Mouse (Mus musculus) liver, adult 2 months (tissue): ENCODE results near the gene Spdye4c. TPM values are rescaled to one million over a fixed set of nuclear protein-coding genes. Genes with fewer than 3 reads are reported as not detected.

Source experiments
- DNase-seq: peaks from one replicate; pipeline ENCODE4 v3.0.0-alpha.2; 2011; ENCODE audit warnings: low read depth, low spot score; ENCODE audit errors: extremely low read depth
- H3K27ac ChIP-seq: fragments of 200-500 bp; replicated peaks from 2 replicates; pipeline ENCODE4 v1.5.1; 2012; ENCODE audit warnings: low read depth, mild to moderate bottlenecking, control low read depth, inconsistent platforms, low read length; ENCODE audit not compliant: insufficient read depth
- H3K27me3 ChIP-seq: fragments of 200-500 bp; 2 replicates; pipeline ENCODE4 v1.6.1; 2012; ENCODE audit warnings: mild to moderate bottlenecking, moderate library complexity, low read length, inconsistent platforms; ENCODE audit not compliant: control insufficient read depth, insufficient read depth
- H3K36me3 ChIP-seq: fragments of 200-500 bp; 2 replicates; pipeline ENCODE4 v1.6.1; 2012; ENCODE audit warnings: low read length, inconsistent platforms; ENCODE audit not compliant: control insufficient read depth, insufficient read depth
- H3K4me1 ChIP-seq: fragments of 200-500 bp; 2 replicates; pipeline ENCODE4 v1.6.1; 2011; ENCODE audit warnings: low read length; ENCODE audit not compliant: control insufficient read depth, insufficient read depth
- H3K4me3 ChIP-seq: fragments of 200-500 bp; 2 replicates; pipeline ENCODE4 v1.5.1; 2011; ENCODE audit warnings: low read depth, mild to moderate bottlenecking, control low read depth, low read length, moderate library complexity; ENCODE audit not compliant: insufficient read depth
- H3K79me2 ChIP-seq: fragments of 200-500 bp; 2 replicates; pipeline ENCODE4 v1.6.1; 2012; ENCODE audit warnings: inconsistent platforms, mild to moderate bottlenecking, low read length, moderate library complexity; ENCODE audit not compliant: control insufficient read depth, insufficient read depth
- H3K9ac ChIP-seq: fragments of 200-500 bp; 2 replicates; pipeline ENCODE4 v1.6.1; 2012; ENCODE audit warnings: low read depth, mild to moderate bottlenecking, control low read depth, inconsistent platforms, low read length
- CTCF ChIP-seq: fragments of 200-500 bp; IDR thresholded peaks from 2 replicates; pipeline ENCODE4 v1.5.1; 2011; ENCODE audit warnings: low read depth, low read length, control low read depth
- POLR2A ChIP-seq: fragments of 200-500 bp; IDR thresholded peaks from 2 replicates; pipeline ENCODE4 v1.6.1; 2011; ENCODE audit warnings: low read length, control low read depth; ENCODE audit not compliant: insufficient read depth; ENCODE audit errors: extremely low read depth
- WGBS: fragments of 180-500 bp; shearing (Covaris S2); methylation state at CpG from one replicate; pipeline ENCODE4 v1.1.7; 2018; 5-methylcytosine and 5-hydroxymethylcytosine counted together
- polyA plus RNA-seq: library from polyadenylated mRNA; depleted of rRNA; stranded (reverse); fragments of >200 nt; gene quantifications from 2 replicates; pipeline ENCODE4 v1.2.3, GENCODE M21; 2012
- total RNA-seq: library from RNA; depleted of rRNA; stranded (reverse); fragments of >200 nt; gene quantifications from 2 replicates; pipeline ENCODE4 v1.2.3, GENCODE M21; 2014

Gene Spdye4c
- total and polyA plus RNA-seq, 2 experiments: not detected

DNA sequence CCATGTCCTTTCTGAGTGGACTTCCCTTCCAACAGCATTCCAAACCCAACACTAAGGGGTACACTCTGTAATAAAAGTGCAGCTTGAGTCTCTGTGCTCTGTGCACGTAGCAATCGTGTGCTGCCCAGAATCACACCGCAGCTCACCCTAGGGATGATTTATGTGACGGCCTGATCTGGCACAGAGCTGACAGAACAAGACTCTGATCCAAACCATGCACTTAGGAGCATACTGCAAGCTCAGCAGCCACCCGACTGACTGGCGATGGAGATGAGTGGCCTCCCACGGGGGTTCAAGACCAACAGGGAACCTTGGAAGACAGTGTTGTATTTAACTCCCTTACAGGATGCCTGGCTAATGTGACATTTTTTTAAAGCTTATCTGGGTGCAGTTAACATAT, 41.4 kb upstream of the Spdye4c start:
- TF ChIP-seq CTCF: no peak
- TF ChIP-seq POLR2A: no peak
- H3K4me3 ChIP-seq: no peak overlapping the region
- H3K79me2 ChIP-seq: no peaks in the 10 kb centered on the region
- no peaks in the 10 kb centered on the region for H3K36me3 ChIP-seq
- WGBS: 71% methylated on average over 7 of the region's 7 CpGs
- H3K27me3 ChIP-seq: no peaks in the 10 kb centered on the region
- no peaks in the 10 kb centered on the region for H3K4me1 ChIP-seq
- DNase-seq: no peak
- no peak overlapping the region for H3K27ac ChIP-seq
- no peak overlapping the region for H3K9ac ChIP-seq

DNA sequence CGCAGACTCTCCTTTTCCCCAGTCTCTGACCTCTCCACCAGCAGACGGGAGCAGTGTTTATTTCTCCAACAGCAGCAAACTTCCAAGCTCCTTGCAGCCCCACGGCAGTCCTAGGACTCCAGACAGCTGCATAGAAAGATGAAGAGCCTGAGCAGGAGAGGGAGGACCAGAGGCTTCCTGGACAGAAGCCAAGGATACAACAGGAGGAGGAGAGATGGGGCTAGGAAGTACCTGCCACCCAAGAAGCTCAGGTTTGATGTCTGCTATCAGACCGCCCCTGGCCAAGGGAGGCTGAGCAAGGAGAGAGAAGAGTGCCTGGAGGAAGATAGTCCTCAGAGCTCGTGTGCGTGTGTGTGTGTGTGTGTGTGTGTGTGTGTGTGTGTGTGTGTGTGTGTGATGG, 41.0 kb upstream of the Spdye4c start:
- H3K79me2 ChIP-seq: no peaks in the 10 kb centered on the region
- WGBS: 72% methylated on average over 6 of the region's 6 CpGs

DNA sequence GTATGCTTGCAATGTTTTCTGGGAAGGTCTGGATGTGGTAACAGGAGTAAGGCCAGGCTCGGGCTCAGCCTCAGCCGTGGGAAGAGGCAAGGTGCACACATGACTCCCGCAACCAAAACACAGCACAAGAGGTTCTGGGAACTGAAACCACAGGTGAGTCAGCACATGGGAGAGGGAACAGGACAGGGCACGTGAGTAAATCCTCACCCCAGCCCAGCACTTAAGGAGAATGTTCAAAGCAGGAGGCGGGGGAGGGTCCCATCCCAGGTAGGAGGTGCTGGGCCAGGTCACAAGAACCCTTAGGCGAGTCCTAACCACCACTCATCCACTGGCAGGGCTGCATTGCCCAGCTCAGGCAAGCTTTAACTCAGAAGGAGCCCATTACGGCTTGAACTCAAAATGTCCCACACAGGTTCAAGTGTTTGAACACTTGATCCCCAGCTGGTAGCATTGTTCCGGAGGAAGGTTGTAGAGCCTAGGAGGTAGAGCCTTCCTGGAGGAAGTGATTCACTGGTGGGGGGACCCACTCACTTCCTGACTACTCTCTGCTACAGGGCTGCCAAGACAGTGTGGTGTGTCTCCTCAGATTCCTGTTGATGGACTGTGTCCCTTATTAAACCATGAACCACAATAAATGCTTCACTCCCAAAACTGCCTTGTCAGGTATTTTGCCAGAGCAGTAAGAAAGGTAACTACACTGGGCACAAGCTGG, 38.8 kb upstream of the Spdye4c start:
- TF ChIP-seq POLR2A: no peak
- TF ChIP-seq CTCF: no peak
- Histone ChIP-seq H3K27ac (no peak overlapping the region), H3K36me3 (no peaks in the 10 kb centered on the region), H3K27me3 (no peaks in the 10 kb centered on the region), H3K4me3 (no peak overlapping the region), H3K79me2 (no peaks in the 10 kb centered on the region), H3K9ac (no peak overlapping the region), H3K4me1 (no peaks in the 10 kb centered on the region)
- no peak for DNase-seq
- 85% methylated on average over 8 of the region's 8 CpGs for WGBS

More for the DNA sequence above, 41.0 kb upstream of the Spdye4c start:
- no peak overlapping the region for H3K27ac ChIP-seq
- H3K9ac ChIP-seq: no peak overlapping the region
- TF ChIP-seq POLR2A: no peak
- TF ChIP-seq CTCF: no peak
- no peak for DNase-seq
- H3K4me3 ChIP-seq: no peak overlapping the region
- H3K4me1 ChIP-seq: no peaks in the 10 kb centered on the region
- no peaks in the 10 kb centered on the region for H3K36me3 ChIP-seq
- H3K27me3 ChIP-seq: no peaks in the 10 kb centered on the region

DNA sequence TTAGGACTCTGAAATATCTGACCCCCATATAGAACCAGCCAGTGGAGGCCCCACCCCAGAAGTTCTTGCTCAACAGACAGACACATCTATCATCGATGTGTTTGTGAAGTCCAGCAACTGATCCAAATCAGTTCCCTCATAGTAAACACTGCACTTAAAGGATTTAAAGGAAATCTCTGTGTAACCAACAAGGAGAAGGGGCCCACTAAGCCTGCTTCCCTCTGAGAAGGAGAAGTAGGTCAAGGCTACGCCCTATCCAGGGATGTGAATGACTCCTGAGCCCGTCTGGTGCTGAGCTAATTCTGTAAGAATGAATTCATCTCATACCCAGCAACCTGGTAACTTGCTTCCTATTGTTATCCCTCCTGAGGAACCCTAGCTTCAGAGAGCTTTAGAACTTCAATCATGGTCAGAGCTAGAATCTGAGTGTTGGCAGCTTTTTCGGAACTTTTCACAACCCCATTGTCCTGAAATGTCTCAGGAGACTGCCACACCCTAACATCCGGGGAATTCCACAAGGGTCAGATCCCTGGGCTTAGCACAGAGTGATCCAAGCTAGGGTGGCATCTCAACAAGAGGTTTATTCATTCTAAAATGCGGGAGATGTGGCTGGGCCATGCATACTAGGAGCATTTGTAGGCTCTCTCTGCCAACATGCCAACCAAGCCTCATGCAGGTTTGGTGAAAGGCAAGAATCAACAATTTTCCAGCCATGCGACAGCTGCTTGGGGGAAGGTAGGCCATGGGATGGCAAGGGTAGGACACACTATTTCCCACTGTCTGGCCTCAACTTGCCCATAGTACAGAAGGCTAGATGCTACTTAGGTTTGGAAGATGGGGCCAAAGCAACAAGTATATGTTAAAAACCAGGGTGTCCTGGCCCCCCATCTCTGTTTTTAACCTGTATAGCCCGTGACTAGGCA, 38.0 kb upstream of the Spdye4c start:
- H3K27ac ChIP-seq: no peak overlapping the region
- TF ChIP-seq POLR2A (no peak), CTCF (no peak)
- WGBS: 86% methylated on average over 8 of the region's 8 CpGs
- no peaks in the 10 kb centered on the region for H3K27me3 ChIP-seq
- no peaks in the 10 kb centered on the region for H3K36me3 ChIP-seq
- no peak overlapping the region for H3K9ac ChIP-seq
- H3K4me1 ChIP-seq: no peaks in the 10 kb centered on the region
- no peak for DNase-seq
- H3K4me3 ChIP-seq: no peak overlapping the region
- H3K79me2 ChIP-seq: no peaks in the 10 kb centered on the region

DNA sequence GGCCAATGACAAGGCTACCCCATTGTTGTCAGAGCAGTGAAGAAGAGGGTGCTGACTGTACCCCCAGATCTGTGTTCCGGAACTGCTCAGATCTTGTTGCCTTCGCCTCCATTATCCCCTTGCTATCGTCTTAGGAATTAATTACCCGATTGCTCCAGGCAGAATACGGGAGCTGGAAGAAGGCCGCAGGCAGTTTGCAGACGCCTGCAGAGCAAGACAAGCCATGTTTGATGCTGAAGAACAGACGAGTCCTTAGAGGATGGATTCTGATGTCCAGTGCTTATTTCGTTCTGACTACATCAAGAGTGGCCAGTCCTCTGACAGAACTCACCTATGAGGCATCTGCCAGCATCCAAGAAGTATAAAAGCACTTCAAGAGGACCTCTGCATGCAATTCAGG, 35.9 kb upstream of the Spdye4c start:
- no peak for DNase-seq
- no peak overlapping the region for H3K27ac ChIP-seq
- H3K4me3 ChIP-seq: no peak overlapping the region
- 94% methylated on average over 9 of the region's 9 CpGs for WGBS
- TF ChIP-seq POLR2A: no peak
- TF ChIP-seq CTCF: no peak
- H3K36me3 ChIP-seq: no peaks in the 10 kb centered on the region
- no peaks in the 10 kb centered on the region for H3K79me2 ChIP-seq
- H3K9ac ChIP-seq: no peak overlapping the region
- no peaks in the 10 kb centered on the region for H3K4me1 ChIP-seq
- H3K27me3 ChIP-seq: no peaks in the 10 kb centered on the region
